In genomic region chr3:133757756-133758420, GRCm38 (mm10) we compare ENCODE assay signal across 8 mouse cellular contexts.
DNase-seq lines count a peak whose midpoint lies in the region; ATAC-seq and TF ChIP-seq lines count a peak whose summit lies in the region.

No protein-coding gene starts in this region.

- peaks cover 31% of the 10 kb centered on the region for H3K4me1 ChIP-seq in lung, embryonic 16.5 days (replicated peaks; ENCODE audit: control insufficient read depth, insufficient read depth, low read length)

- peak; percentile 46 for ATAC-seq in lung, embryonic 16.5 days (ENCODE audit: low read depth)

- no peak for DNase-seq in gastrocnemius, adult 2 months
- DNase-seq in gastrocnemius, postnatal 36 days = no peak
- DNase-seq in right cerebral cortex, adult 18-20 months = peak; percentile 35
- DNase-seq in right cerebral cortex, postnatal 14 days = no peak
- no peak for DNase-seq in spleen, adult 12 weeks (ENCODE audit: low spot score)
- no peak for DNase-seq in cerebellum, adult 8-10 months
- DNase-seq in urinary bladder, postnatal 14 days (ENCODE audit: low spot score) = no peak

- WGBS in lung, embryonic 16.5 days = 13% methylated on average over 12 of the region's 12 CpGs

- H3K4me2 ChIP-seq in lung, embryonic 16.5 days (ENCODE audit: low read depth, low read length) = peak overlapping the region; percentile 58

- H3K27ac ChIP-seq in gastrocnemius, adult 2 months = no peak overlapping the region
- H3K27ac ChIP-seq in lung, embryonic 16.5 days (ENCODE audit: low read length) = peak overlapping the region; percentile 62

- no peaks in the 10 kb centered on the region for H3K27me3 ChIP-seq in lung, embryonic 16.5 days (ENCODE audit: control insufficient read depth, insufficient read depth, low read depth, low read length)

- peak overlapping the region; percentile 44 for H3K9ac ChIP-seq in lung, embryonic 16.5 days (ENCODE audit: low read length)

- peak overlapping the region; percentile 31 for H3K4me3 ChIP-seq in gastrocnemius, adult 2 months
- peak overlapping the region; percentile 28 for H3K4me3 ChIP-seq in lung, embryonic 16.5 days (ENCODE audit: low read length)

- no peaks in the 10 kb centered on the region for H3K36me3 ChIP-seq in lung, embryonic 16.5 days (ENCODE audit: control insufficient read depth, insufficient read depth, low read length)

- no peak for TF ChIP-seq CTCF in gastrocnemius, adult 2 months (IDR thresholded peaks at IDR 0.05)

- intact Hi-C loops in gastrocnemius, adult 2 months (cut with DNase I) = no loop called here
- intact Hi-C loops in gastrocnemius, postnatal 36 days (cut with DNase I) = no loop called here

- H3K9me3 ChIP-seq in lung, embryonic 16.5 days (ENCODE audit: control insufficient read depth, low read length) = no peaks in the 10 kb centered on the region
